Mouse (Mus musculus): ENCODE measurements around the gene A630023A22Rik. TPM values are rescaled to one million over a fixed set of nuclear protein-coding genes. Genes with fewer than 3 reads are reported as not detected.
A peak's percentile ranks its signal among the peaks of the same experiment; 100 is the strongest.

A630023A22Rik gene
- not detected in 2 replicates for polyA plus RNA-seq (2016; fragmentation: Nextera tagmentation; extraction: Ambion mirVana)

- peaks cover 16% of the 10 kb centered on the region for H3K4me1 ChIP-seq
- WGBS = 74% methylated on average over 5 of the region's 5 CpGs
- no peaks in the 10 kb centered on the region for H3K27me3 ChIP-seq (ENCODE audit: insufficient read depth, poor library complexity, severe bottlenecking)
- peak; percentile 53 for DNase-seq (ENCODE audit: low spot score)
- no peak within 1 kb of the TSS for H3K27ac ChIP-seq
- no peak within 1 kb of the TSS for H3K4me3 ChIP-seq
- H3K36me3 ChIP-seq = no peaks in the 10 kb centered on the region
- no peaks in the 10 kb centered on the region for H3K9me3 ChIP-seq
These were observed at the start of gene A630023A22Rik for GRCm38 (mm10) chr14:34102601-34103000. Gene A630023A22Rik (minus strand): TSS chr14:34102754.

GRCm38 (mm10) chr14:34152342-34152741 is 49.8 kb upstream of the A630023A22Rik start, which contains the start of gene Npy4r:
Gene Npy4r (minus strand): TSS chr14:34152489.
- no peak within 1 kb of the TSS for H3K27ac ChIP-seq
- no peaks in the 10 kb centered on the region for H3K9me3 ChIP-seq
- peak within 1 kb of the TSS; percentile 42 for H3K4me3 ChIP-seq
- DNase-seq (ENCODE audit: low spot score) = peak; percentile 83
- peaks cover 8% of the 10 kb centered on the region for H3K4me1 ChIP-seq
- peaks cover 41% of the 10 kb centered on the region; the same call in 1 of the 2 replicates for H3K27me3 ChIP-seq (ENCODE audit: insufficient read depth, poor library complexity, severe bottlenecking)
- 13% methylated on average over 16 of the region's 16 CpGs for WGBS
- no peaks in the 10 kb centered on the region for H3K36me3 ChIP-seq

- WGBS = 90% methylated on average over 10 of the region's 10 CpGs
- Histone ChIP-seq H3K27me3 (ENCODE audit: insufficient read depth, poor library complexity, severe bottlenecking) (no peaks in the 10 kb centered on the region; the same call in 1 of the 2 replicates), H3K36me3 (no peaks in the 10 kb centered on the region)
These were observed 40.4 kb upstream of the A630023A22Rik start for GRCm38 (mm10) chr14:34142915-34143314.

GRCm38 (mm10) chr14:34142316-34142715 is 39.8 kb upstream of the A630023A22Rik start:
- Histone ChIP-seq H3K27me3 (ENCODE audit: insufficient read depth, poor library complexity, severe bottlenecking) (no peaks in the 10 kb centered on the region; the same call in 1 of the 2 replicates), H3K4me3 (no peak overlapping the region), H3K36me3 (no peaks in the 10 kb centered on the region), H3K9me3 (no peaks in the 10 kb centered on the region), H3K27ac (no peak overlapping the region), H3K4me1 (no peaks in the 10 kb centered on the region)
- DNase-seq (ENCODE audit: low spot score) = no peak
- 69% methylated on average over 1 of the region's 1 CpGs for WGBS

More at GRCm38 (mm10) chr14:34142915-34143314, 40.4 kb upstream of the A630023A22Rik start:
- H3K4me3 ChIP-seq = no peak overlapping the region
- no peaks in the 10 kb centered on the region for H3K9me3 ChIP-seq
- H3K4me1 ChIP-seq = no peaks in the 10 kb centered on the region
- H3K27ac ChIP-seq = no peak overlapping the region
- no peak for DNase-seq (ENCODE audit: low spot score)

GRCm38 (mm10) chr14:34139671-34140664 is 37.4 kb upstream of the A630023A22Rik start:
- DNase-seq (ENCODE audit: low spot score) = peak; percentile 57
- Histone ChIP-seq H3K9me3 (no peaks in the 10 kb centered on the region), H3K27me3 (ENCODE audit: insufficient read depth, poor library complexity, severe bottlenecking) (no peaks in the 10 kb centered on the region), H3K4me1 (no peaks in the 10 kb centered on the region), H3K36me3 (no peaks in the 10 kb centered on the region), H3K27ac (no peak overlapping the region), H3K4me3 (no peak overlapping the region)
- WGBS = 88% methylated on average over 15 of the region's 15 CpGs

- Histone ChIP-seq H3K9me3 (no peaks in the 10 kb centered on the region), H3K36me3 (no peaks in the 10 kb centered on the region), H3K4me1 (no peaks in the 10 kb centered on the region), H3K27me3 (ENCODE audit: insufficient read depth, poor library complexity, severe bottlenecking) (0 out of 2 replicates have a peak, but pooled peaks cover 6% of the 10 kb centered on the region), H3K4me3 (no peak overlapping the region), H3K27ac (no peak overlapping the region)
- DNase-seq (ENCODE audit: low spot score) = no peak
These were observed 32.8 kb upstream of the A630023A22Rik start for GRCm38 (mm10) chr14:34135391-34135790.

GRCm38 (mm10) chr14:34131216-34131615 is 28.7 kb upstream of the A630023A22Rik start:
- 61% methylated on average over 6 of the region's 6 CpGs for WGBS

GRCm38 (mm10) chr14:34121691-34122090 is 19.1 kb upstream of the A630023A22Rik start:
- peak; percentile 55 for DNase-seq (ENCODE audit: low spot score)
- WGBS = 83% methylated on average over 4 of the region's 4 CpGs
- Histone ChIP-seq H3K27ac (no peak overlapping the region), H3K4me3 (no peak overlapping the region), H3K9me3 (no peaks in the 10 kb centered on the region), H3K27me3 (ENCODE audit: insufficient read depth, poor library complexity, severe bottlenecking) (no peaks in the 10 kb centered on the region), H3K4me1 (peaks cover 12% of the 10 kb centered on the region), H3K36me3 (no peaks in the 10 kb centered on the region)

More at GRCm38 (mm10) chr14:34131216-34131615, 28.7 kb upstream of the A630023A22Rik start:
- no peak overlapping the region for H3K4me3 ChIP-seq
- peak; percentile 70 for DNase-seq (ENCODE audit: low spot score)
- H3K27ac ChIP-seq = no peak overlapping the region
- 0 out of 2 replicates have a peak, but pooled peaks cover 6% of the 10 kb centered on the region for H3K27me3 ChIP-seq (ENCODE audit: insufficient read depth, poor library complexity, severe bottlenecking)
- no peaks in the 10 kb centered on the region for H3K4me1 ChIP-seq
- no peaks in the 10 kb centered on the region for H3K9me3 ChIP-seq
- H3K36me3 ChIP-seq = no peaks in the 10 kb centered on the region

- 89% methylated on average over 3 of the region's 3 CpGs for WGBS
- peak; percentile 54 for DNase-seq (ENCODE audit: low spot score)
- H3K27ac ChIP-seq = no peak overlapping the region
These were observed 18.4 kb upstream of the A630023A22Rik start for GRCm38 (mm10) chr14:34120923-34121351.

GRCm38 (mm10) chr14:34120016-34120910 is 17.7 kb upstream of the A630023A22Rik start:
- WGBS = 71% methylated on average over 12 of the region's 12 CpGs
- H3K4me1 ChIP-seq = peaks cover 12% of the 10 kb centered on the region
- peak; percentile 51 for DNase-seq (ENCODE audit: low spot score)
- no peak overlapping the region for H3K4me3 ChIP-seq
- H3K9me3 ChIP-seq = no peaks in the 10 kb centered on the region
- no peaks in the 10 kb centered on the region for H3K27me3 ChIP-seq (ENCODE audit: insufficient read depth, poor library complexity, severe bottlenecking)
- no peak overlapping the region for H3K27ac ChIP-seq
- H3K36me3 ChIP-seq = no peaks in the 10 kb centered on the region

More at GRCm38 (mm10) chr14:34120923-34121351, 18.4 kb upstream of the A630023A22Rik start:
- H3K36me3 ChIP-seq = no peaks in the 10 kb centered on the region
- H3K4me1 ChIP-seq = peaks cover 12% of the 10 kb centered on the region
- H3K27me3 ChIP-seq (ENCODE audit: insufficient read depth, poor library complexity, severe bottlenecking) = no peaks in the 10 kb centered on the region
- H3K4me3 ChIP-seq = no peak overlapping the region
- H3K9me3 ChIP-seq = no peaks in the 10 kb centered on the region

- Histone ChIP-seq H3K4me1 (peaks cover 12% of the 10 kb centered on the region), H3K36me3 (no peaks in the 10 kb centered on the region), H3K27me3 (ENCODE audit: insufficient read depth, poor library complexity, severe bottlenecking) (no peaks in the 10 kb centered on the region), H3K9me3 (no peaks in the 10 kb centered on the region), H3K27ac (no peak overlapping the region), H3K4me3 (no peak overlapping the region)
- WGBS = 71% methylated on average over 7 of the region's 7 CpGs
- DNase-seq (ENCODE audit: low spot score) = peak; percentile 62
These were observed 16.6 kb upstream of the A630023A22Rik start for GRCm38 (mm10) chr14:34119046-34119723.

GRCm38 (mm10) chr14:34114311-34114710 is 11.8 kb upstream of the A630023A22Rik start:
- Histone ChIP-seq H3K27me3 (ENCODE audit: insufficient read depth, poor library complexity, severe bottlenecking) (no peaks in the 10 kb centered on the region), H3K9me3 (no peaks in the 10 kb centered on the region), H3K36me3 (no peaks in the 10 kb centered on the region), H3K4me1 (peaks cover 5% of the 10 kb centered on the region; the same call in 1 of the 2 replicates), H3K27ac (no peak overlapping the region), H3K4me3 (no peak overlapping the region)
- DNase-seq (ENCODE audit: low spot score) = peak; percentile 31
- 78% methylated on average over 4 of the region's 4 CpGs for WGBS

Data from heart, embryonic 10.5 days (tissue).